Mouse (Mus musculus) embryonic stem cell, embryonic (primary cell): ENCODE measurements around the gene Cacna2d2.

Experiments used
- CTCF ChIA-PET, 4 experiments: fragments of 300-600 bp in 2 of 4; fragments of 350-600 bp in 2 of 4; sonication (Branson Sonifier 250); formaldehyde crosslinking; loops; one replicate each; lab custom pipeline; 2022; ENCODE audit warnings: inconsistent platforms in 2 of 4; lab: Charles Lee
- POLR2A ChIA-PET, 4 experiments: fragments of 300-600 bp in 2 of 4; fragments of 350-600 bp in 2 of 4; sonication (Branson Sonifier 250); formaldehyde crosslinking; loops; one replicate each; lab custom pipeline; 2022; ENCODE audit warnings: antibody characterized with exemption in 4 of 4, inconsistent platforms in 1 of 4; lab: Charles Lee

Cacna2d2 gene

DNA sequence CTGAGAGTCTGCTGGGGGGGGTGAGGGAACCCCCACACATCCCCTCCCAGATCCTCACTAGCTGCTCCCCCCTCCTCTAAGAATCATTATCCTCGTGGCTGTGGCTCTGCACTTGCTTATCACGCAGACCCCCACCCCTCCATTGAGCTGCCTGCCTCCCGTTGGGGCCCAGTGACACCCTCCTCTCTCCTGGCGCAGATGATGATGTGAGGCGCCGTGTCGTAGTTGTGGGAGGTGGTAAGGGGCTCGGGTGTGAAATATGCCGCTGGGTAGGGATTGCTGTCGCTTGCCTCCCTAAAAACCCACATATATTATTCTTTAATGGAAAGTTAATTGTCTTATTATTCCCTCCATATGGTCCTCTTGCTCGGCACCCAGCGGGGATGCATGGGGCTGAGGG lies 31.0 kb downstream of the Cacna2d2 start:
- ChIA-PET CTCF (interaction anchor here in 2 of 4 experiments (1.6 to 1.7 kb wide), 2 partner anchors 43 to 56 kb away, joined by 3 to 4 read pairs; no protein-coding TSS in a partner anchor), POLR2A (interaction anchor here in 2 of 4 experiments (0.5 kb wide), 2 partner anchors 17 to 90 kb away, joined by 3 to 4 read pairs; partner anchors contain the start of gene 6430571L13Rik (in 1 of the 2))

DNA sequence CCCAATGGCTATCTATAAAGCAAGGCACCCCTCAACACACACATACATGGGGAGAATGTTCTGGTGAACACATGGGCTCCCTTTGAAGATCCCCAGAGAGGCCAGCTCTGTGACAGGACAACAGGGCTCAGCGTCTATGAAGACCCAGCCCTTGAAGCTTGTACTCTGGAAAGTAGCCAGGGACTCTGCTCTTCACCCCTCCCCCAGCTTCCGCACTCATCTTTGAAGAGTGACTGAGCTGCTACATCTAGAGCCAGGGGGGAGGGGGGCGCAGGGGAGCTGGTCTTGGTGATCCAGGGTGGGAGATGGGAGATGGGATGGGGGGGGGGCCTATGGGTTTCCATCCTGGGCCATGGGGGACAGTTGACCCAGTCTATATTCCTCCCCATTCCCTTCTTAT lies 33.1 kb downstream of the Cacna2d2 start:
- CTCF ChIA-PET, result no interaction called here
- POLR2A ChIA-PET, result no interaction called here

- CTCF ChIA-PET, result interaction anchor here in 2 of 4 experiments (0.6 to 1.2 kb wide), 7 partner anchors 9 to 761 kb away, joined by 3 to 4 read pairs (median 3); no protein-coding TSS in a partner anchor
- POLR2A ChIA-PET, result interaction anchor here in 1 of 4 experiments (1.2 to 1.4 kb wide), 2 partner anchors 10 to 22 kb away, joined by 3 read pairs; no protein-coding TSS in a partner anchor
These were observed 35.4 kb downstream of the Cacna2d2 start for GRCm38 (mm10) chr9:107434851-107435250.

DNA sequence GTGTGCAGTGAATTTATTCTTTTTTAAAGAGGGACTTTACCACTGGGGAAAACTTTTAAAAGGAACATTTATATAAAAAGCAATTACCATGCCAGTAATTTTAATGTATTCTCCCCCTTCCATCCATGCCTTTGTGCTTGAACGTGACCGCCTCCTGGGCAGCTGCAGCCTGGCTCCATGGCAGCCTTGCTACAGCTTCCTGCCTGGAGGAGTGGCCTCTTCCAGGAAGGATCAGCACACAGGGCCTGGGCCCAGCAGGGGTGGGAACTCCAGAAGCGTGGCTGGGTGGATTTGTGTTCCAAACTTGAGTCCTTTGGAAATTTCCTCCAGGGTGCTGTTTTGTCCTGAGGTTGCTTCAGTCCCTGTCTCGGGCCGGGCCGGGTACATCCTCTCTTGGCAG lies 35.9 kb downstream of the Cacna2d2 start:
- CTCF ChIA-PET, result interaction anchor here in 2 of 4 experiments (0.6 to 1.2 kb wide), 5 partner anchors 18 to 276 kb away, joined by 3 to 4 read pairs (median 4); no protein-coding TSS in a partner anchor
- POLR2A ChIA-PET, result interaction anchor here in 1 of 4 experiments (1.4 kb wide), 1 partner anchor 23 kb away, joined by 3 read pairs; no protein-coding TSS in a partner anchor

DNA sequence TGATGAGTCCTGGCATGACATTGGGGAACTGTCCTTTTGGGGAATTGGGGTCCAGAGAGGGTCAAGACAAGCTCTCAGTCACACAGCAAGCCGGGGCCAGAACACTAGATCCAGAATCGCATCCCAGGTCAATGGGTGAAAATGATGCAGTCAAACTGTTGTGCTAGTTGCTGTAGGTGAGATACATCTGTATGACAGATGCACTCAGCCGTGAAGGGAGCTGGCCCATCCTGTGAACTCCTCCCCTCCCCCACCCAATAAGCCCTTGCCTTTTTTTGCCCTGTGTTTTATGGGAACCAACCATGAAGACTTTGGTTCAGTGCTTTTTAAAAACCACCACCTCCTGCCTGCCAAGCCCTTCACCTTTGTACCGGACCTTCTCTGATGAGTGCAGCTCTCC lies 43.5 kb downstream of the Cacna2d2 start:
- CTCF ChIA-PET, result interaction anchor here in 1 of 4 experiments (1.0 kb wide), 1 partner anchor 10 kb away, joined by 3 read pairs; no protein-coding TSS in a partner anchor
- POLR2A ChIA-PET, result interaction anchor here in 2 of 4 experiments (0.6 to 0.7 kb wide), 2 partner anchors 8 to 43 kb away, joined by 3 read pairs; partner anchors contain the start of gene Cacna2d2 (in 1 of the 2)

DNA sequence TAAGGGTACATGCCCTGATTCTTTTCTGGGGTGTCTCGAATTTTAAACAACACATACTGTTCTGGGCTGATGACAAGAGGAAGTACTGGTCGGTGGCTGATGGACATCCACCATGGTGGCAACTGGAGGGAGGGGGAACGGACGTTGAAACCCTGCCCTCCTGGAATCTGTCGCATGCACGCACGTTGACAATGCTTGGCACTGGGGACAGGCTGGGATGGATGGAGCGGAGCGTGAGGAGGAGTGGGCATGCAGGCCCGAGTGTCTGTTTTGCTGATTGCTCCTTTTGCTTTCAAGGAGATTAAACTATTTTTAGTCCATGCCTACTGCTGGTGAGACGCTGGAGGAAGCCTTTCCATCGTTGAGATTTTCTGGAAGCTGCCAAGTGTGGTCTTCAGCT lies 43.9 kb downstream of the Cacna2d2 start:
- ChIA-PET POLR2A (interaction anchor here in 1 of 4 experiments (0.7 kb wide), 1 partner anchor 8 kb away, joined by 3 read pairs; no protein-coding TSS in a partner anchor), CTCF (interaction anchor here in 1 of 4 experiments (0.6 to 1.0 kb wide), 2 partner anchors 9 to 669 kb away, joined by 3 read pairs; no protein-coding TSS in a partner anchor)

DNA sequence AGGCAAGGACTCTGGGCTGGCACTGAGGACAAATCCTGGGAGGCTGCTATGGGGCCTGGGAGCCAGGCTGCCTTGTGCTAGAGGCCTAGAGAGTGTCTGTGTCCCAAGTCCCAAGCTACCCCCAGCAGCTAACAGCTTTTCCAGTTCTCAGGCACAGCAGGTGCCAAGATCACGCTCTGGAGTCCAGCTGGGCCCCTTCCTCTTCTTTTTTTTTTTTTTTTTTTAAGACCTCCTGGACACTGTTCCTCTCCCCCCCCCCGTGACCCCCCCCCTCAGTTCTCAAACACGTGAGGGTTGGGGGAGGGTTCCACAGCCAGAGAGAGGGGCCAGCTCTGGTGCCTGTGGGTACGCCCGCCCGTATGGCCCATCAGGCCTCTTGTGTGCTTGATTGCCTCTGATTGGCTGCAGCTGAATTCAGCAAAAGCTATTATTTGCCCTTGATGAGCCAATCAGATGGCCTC lies 45.6 kb downstream of the Cacna2d2 start:
- ChIA-PET CTCF (interaction anchor here (0.5 to 1.5 kb wide), 13 partner anchors 9 to 1364 kb away, joined by 3 to 10 read pairs (median 3); partner anchors contain the start of gene Cacna2d2 (in 1 of the 4)), POLR2A (interaction anchor here in 3 of 4 experiments (0.6 to 1.5 kb wide), 15 partner anchors 9 to 435 kb away, joined by 3 to 7 read pairs (median 3); partner anchors contain the start of genes 6430571L13Rik (in 1 of the 3), Cacna2d2 (in 1 of the 3) and Mapkapk3 (in 1 of the 3))

- CTCF ChIA-PET, result interaction anchor here in 1 of 4 experiments (1.6 kb wide), 1 partner anchor 62 kb away, joined by 5 read pairs; no protein-coding TSS in a partner anchor
- POLR2A ChIA-PET, result interaction anchor here in 1 of 4 experiments (0.6 kb wide), 1 partner anchor 125 kb away, joined by 3 read pairs; no protein-coding TSS in a partner anchor
These were observed 49.5 kb downstream of the Cacna2d2 start for GRCm38 (mm10) chr9:107448805-107449517.

DNA sequence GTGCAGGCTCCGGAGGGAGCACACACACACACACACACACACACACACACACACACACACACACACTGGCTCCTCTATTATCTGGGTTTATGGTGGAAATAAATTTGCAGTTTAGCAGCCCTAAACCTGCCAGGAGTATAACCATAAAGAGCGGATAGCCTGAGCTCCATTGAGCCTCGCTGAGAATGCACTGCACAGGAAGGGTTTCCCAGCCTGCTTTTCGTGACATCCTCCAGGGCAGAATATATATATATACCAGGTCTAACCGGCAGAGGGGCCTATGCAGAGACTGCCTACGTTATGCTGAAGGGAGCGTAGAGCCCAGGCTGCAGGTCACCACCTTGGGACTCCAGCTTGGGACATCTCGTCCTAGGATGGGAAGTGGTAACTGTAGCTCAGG lies 52.0 kb downstream of the Cacna2d2 start:
- POLR2A ChIA-PET, result interaction anchor here in 2 of 4 experiments (0.6 kb wide), 2 partner anchors 9 to 721 kb away, joined by 3 to 4 read pairs; no protein-coding TSS in a partner anchor
- CTCF ChIA-PET, result interaction anchor here (0.6 to 3.7 kb wide), 15 partner anchors 9 to 481 kb away, joined by 3 to 29 read pairs (median 4); no protein-coding TSS in a partner anchor

- CTCF ChIA-PET, result interaction anchor here (0.7 to 3.7 kb wide), 15 partner anchors 9 to 482 kb away, joined by 3 to 29 read pairs (median 3); no protein-coding TSS in a partner anchor
These were observed 52.6 kb downstream of the Cacna2d2 start for GRCm38 (mm10) chr9:107451891-107452521.

DNA sequence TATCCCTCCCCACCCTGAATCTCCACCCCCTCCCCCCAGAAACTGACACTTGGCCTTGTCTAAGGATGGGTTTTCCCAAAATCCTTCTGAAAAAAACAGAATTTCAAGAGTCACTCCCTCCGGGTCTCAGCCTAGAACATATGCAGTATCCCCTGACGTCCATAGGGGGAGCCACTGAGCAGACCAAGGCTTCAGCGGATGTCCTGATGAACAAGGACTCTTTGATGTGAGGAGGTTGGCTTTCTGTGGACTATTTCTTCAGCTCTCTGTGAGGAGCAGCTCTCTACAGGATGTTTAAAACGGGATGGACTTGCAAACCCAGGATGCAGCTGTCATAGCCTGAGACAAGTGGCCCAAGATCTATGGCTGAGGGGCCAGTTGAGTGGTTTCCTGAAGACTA lies 53.1 kb downstream of the Cacna2d2 start:
- ChIA-PET POLR2A (interaction anchor here in 1 of 4 experiments (1.3 kb wide), 1 partner anchor 43 kb away, joined by 3 read pairs; no protein-coding TSS in a partner anchor), CTCF (interaction anchor here in 3 of 4 experiments (0.6 to 3.7 kb wide), 15 partner anchors 8 to 200 kb away, joined by 3 to 29 read pairs (median 4); no protein-coding TSS in a partner anchor)

More at GRCm38 (mm10) chr9:107451891-107452521, 52.6 kb downstream of the Cacna2d2 start:
- POLR2A ChIA-PET, result no interaction called here

- POLR2A ChIA-PET, result interaction anchor here in 2 of 4 experiments (0.6 to 1.3 kb wide), 2 partner anchors 9 to 43 kb away, joined by 3 read pairs; no protein-coding TSS in a partner anchor
These were observed 53.7 kb downstream of the Cacna2d2 start for GRCm38 (mm10) chr9:107453151-107453550.

GRCm38 (mm10) chr9:107456667-107457066 lies 57.3 kb downstream of the Cacna2d2 start:
- CTCF ChIA-PET, result interaction anchor here in 2 of 4 experiments (0.8 to 1.0 kb wide), 2 partner anchors 22 to 127 kb away, joined by 3 read pairs; no protein-coding TSS in a partner anchor
- POLR2A ChIA-PET, result no interaction called here

More at GRCm38 (mm10) chr9:107453151-107453550, 53.7 kb downstream of the Cacna2d2 start:
- CTCF ChIA-PET, result interaction anchor here in 3 of 4 experiments (0.6 to 3.7 kb wide), 15 partner anchors 8 to 201 kb away, joined by 3 to 29 read pairs (median 4); no protein-coding TSS in a partner anchor

GRCm38 (mm10) chr9:107462907-107463306 lies 63.5 kb downstream of the Cacna2d2 start:
- POLR2A ChIA-PET, result interaction anchor here in 3 of 4 experiments (0.5 to 1.5 kb wide), 7 partner anchors 10 to 698 kb away, joined by 3 read pairs; partner anchors contain the start of gene 6430571L13Rik (in 1 of the 3)
- CTCF ChIA-PET, result interaction anchor here (0.6 to 2.6 kb wide), 41 partner anchors 10 to 504 kb away, joined by 3 to 29 read pairs (median 4); partner anchors contain the start of genes 6430571L13Rik (in 1 of the 4) and Cacna2d2 (in 1 of the 4)

GRCm38 (mm10) chr9:107463509-107463908 lies 64.1 kb downstream of the Cacna2d2 start:
- CTCF ChIA-PET, result interaction anchor here (0.6 to 2.6 kb wide), 38 partner anchors 10 to 505 kb away, joined by 3 to 29 read pairs (median 4); partner anchors contain the start of gene Cacna2d2 (in 1 of the 4)
- POLR2A ChIA-PET, result interaction anchor here in 2 of 4 experiments (0.8 to 1.3 kb wide), 4 partner anchors 12 to 123 kb away, joined by 3 read pairs; partner anchors contain the start of gene 6430571L13Rik (in 1 of the 2)

DNA sequence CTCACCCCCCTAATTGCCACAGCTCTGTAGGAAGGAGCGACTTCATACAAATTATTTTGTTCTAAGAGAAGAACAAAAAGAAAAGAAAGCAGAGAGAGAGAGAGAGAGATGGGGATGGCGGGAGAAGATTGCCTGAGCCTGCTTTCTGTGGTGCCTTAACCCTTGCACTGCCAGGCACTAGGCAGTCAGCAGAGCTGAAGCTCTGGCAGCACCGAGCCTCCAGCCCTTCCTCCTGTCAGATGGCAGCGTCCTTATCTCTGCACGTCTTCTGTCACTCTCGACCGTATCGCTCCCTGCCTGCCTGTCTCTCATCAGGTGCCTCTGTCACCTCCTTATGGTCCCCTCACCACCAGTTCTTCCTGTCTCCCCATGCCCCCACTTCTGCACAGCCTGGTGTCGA lies 64.7 kb downstream of the Cacna2d2 start:
- POLR2A ChIA-PET, result interaction anchor here in 1 of 4 experiments (1.2 kb wide), 1 partner anchor 11 kb away, joined by 3 read pairs; no protein-coding TSS in a partner anchor
- CTCF ChIA-PET, result interaction anchor here (0.6 to 2.6 kb wide), 18 partner anchors 9 to 433 kb away, joined by 3 to 29 read pairs (median 4); partner anchors contain the start of gene Cacna2d2 (in 1 of the 4)

- ChIA-PET CTCF (interaction anchor here in 1 of 4 experiments (1.4 kb wide), 1 partner anchor 13 kb away, joined by 3 read pairs; no protein-coding TSS in a partner anchor), POLR2A (interaction anchor here in 1 of 4 experiments (0.6 kb wide), 1 partner anchor 495 kb away, joined by 3 read pairs; no protein-coding TSS in a partner anchor)
These were observed 66.2 kb downstream of the Cacna2d2 start for GRCm38 (mm10) chr9:107465657-107466056.
